Mouse (Mus musculus) brain, adult 2 months (tissue): ENCODE measurements around the gene Sat2.
A peak's percentile ranks its signal among the peaks of the same experiment; 100 is the strongest.

Source experiments
- DNase-seq: peaks from one replicate; pipeline ENCODE4 v3.0.0; 2011; ENCODE audit warnings: low read depth, low spot score

Sat2 gene

DNA sequence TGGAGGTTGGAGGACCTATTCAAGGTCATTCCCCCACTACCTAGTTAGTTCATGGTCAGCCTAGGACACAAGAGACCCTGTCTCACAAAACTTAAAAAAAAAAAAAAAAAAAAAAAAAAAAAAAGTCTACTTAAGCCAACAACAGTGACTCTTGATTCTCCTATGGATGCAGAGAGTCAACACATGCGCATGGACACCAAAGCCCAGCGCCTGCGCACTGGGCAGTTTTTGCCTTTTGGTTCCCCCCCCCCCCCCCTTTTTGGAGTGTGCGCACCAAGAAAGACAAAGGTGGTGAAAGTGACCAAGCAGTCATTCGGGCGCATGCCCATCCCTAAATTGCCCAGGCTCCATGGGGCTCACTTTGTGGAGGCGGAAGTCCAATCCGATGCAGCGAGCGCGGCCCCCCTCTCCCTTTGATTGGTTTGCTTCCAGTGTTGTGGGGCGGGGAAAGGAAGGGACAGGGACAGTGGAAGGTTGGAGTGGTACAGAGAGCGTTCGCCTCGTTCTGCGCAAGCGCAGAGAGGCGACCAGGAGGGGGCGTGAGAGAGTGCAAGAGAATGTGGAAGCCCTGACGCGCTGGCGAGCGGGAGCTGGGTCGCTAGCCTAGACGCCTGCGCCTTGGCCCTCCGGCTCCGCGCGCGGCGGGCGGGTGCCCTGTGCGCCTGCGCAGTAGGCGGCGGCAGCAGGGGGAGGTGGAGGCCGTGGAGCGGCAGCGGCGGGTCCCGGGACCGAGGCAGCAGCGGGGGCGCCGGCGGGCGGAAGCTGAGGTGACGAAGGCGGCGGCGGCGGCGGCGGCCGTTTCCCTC, 10.7 kb downstream of the Sat2 start, which contains the start of gene Fxr2:
Gene Fxr2, plus strand, starts transcription at position 707 of the 806 bp plus-strand sequence.
- peak; percentile 100 for DNase-seq

DNA sequence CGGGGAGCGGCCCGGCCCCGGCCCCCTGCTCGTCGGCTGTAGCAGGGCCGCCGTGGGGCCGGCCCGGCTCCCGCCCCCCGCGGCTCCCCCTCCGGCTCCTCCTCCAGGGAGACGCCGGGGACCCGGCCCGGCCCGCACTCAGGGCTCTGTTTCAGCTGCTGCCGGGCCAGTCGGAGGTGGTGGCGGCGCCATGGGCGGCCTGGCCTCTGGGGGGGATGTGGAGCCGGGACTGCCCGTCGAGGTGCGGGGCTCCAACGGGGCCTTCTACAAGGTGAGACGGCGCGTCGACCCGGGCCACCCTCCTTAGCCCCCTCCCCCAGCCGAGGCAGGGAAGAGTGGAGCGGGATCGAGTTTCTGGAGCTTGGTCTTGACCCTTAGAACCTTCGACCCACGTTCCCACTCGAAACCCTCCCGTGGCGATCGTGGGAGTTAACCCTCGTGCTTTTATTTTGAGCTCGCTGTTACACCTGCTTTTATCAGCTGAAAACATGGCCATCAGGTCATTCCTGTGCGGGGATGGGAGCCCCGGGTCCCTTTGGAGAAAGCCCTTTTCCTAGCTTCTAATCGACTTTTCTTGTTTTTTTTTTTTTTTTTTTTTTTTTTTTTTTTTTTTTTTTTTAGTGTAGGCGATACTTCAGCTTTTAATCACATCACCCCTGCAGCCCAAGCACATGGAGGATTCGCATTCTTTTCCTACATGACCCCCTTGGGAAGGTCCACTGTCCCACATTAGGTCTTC, 11.5 kb downstream of the Sat2 start:
- no peak for DNase-seq

DNA sequence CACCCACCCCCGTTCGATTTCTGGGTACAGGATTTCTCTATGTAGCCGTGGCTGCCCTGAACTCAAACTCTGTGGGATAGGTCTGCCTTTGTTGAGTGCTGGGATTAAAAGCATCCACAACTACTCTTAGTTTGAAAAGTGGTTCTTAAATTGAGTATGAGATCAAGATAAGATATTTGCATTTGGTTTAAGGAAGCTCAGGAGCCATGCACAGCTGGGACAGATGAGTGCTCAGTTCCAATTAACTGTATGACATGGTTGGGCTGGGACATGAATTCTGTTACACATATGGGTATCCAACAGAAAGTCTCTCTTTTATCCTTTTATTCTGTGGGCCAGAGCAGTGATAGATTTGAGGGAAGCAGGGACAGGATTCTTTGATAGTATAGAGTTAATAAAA, 13.6 kb downstream of the Sat2 start:
- DNase-seq, result no peak

DNA sequence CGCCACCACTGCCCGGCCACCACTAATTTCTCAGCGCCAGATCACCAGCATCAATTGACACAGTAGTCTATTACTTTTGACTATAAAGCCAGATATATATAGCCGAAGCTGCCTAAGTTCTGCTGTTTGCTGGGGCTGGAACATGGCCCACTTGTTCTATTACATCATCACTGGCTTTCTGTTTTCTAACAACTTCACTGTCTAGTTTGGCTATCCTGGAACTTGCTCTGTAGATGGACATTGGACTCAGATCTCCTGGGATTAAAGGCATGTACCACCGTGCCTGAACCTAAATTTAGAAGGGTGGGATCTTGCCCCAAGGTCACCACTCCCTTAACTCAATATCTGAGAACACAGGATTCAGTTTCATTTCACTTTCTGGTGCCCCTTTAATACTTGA, 24.0 kb downstream of the Sat2 start:
- DNase-seq, result no peak

DNA sequence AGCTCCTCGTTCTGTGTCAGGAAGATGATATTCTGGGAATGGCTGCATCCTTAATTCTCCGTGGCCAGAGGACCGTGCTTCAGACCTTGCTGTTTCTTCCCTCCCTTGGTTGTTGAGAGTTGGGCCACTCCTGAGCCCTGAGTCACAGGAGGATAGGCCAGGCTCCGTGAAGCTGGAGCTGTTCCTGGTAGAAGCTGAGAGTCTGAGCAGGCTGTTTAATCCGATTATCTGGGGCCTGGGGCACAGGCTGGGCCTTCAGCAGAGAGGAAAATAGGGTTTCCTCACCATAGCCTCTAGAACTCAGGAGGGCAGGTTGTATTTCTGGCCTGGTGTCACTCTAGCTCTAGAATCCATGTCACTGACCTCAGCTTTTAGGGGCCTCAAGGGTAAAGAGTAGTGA, 31.6 kb downstream of the Sat2 start:
- DNase-seq, result no peak

DNA sequence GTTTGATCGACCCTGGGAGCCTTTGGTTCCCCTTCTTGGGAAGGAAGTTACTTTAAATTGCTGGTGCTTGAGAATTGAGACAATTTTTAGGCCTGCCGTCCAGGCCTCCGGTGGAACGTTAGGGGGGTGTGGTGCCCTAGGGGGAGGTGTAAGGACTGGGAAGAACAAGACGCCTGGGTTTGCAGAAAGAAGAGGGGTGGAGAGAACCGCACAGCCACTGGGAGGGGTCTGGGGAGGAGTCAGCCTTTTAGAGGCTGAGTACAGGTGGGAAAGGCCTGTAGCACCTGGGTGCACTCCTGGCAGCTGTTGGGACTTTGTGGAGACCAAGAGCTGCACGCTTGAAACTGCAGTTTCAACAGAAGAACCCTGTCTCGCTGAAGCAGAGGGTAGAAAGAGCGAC, 32.9 kb downstream of the Sat2 start:
- no peak for DNase-seq

DNA sequence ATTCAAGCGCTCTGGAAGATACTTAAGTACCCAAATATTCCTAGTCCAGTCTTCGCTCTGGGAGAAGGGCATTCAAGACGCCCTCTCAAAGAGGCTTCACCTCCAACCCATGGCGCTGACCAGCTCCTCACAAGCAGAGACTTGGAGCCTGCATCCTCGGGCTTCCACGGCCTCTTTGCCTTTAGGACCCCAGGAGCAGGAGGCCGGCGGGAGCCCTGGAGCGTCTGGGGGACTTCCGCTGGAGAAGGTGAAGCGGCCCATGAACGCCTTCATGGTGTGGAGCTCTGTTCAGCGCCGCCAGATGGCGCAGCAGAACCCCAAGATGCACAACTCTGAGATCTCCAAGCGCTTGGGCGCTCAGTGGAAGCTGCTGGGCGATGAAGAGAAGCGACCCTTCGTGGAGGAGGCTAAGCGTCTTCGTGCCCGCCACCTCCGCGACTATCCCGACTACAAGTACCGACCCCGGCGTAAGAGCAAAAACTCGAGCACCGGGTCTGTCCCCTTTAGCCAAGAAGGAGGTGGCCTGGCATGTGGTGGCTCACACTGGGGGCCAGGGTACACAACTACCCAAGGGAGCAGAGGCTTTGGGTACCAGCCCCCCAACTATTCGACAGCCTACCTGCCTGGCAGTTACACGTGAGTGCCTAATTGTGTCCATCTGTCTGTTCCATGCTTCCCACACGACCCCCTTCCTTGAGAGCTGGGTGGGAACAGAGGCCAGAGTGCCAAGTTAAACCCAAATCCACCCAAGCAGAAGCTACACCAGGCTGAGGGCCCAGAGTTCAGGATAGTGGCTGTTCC, 33.6 kb downstream of the Sat2 start, which contains the start of gene Sox15:
Gene Sox15, plus strand, starts transcription at position 51 of the 801 bp plus-strand sequence.
- peak; percentile 88 for DNase-seq

DNA sequence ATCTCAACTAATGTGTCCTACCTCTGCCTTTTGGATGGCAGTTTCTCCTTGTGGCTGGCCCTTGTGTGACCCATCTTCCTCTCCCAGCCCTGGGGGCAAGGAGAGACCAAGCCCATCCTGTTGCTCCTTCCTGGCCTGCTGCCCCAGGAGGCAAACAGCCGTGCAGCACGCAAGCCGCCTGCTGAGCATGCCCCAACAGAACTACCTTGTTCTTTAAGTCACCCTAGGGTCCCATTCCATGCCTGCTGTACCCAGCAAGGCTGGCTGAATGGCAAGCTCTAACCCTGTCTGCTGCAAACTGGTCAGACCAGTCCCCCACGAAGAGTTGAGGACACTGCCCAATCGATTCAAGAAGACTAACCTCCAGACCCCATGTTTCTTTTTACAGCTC, 34.2 kb downstream of the Sat2 start:
- DNase-seq, result no peak

DNA sequence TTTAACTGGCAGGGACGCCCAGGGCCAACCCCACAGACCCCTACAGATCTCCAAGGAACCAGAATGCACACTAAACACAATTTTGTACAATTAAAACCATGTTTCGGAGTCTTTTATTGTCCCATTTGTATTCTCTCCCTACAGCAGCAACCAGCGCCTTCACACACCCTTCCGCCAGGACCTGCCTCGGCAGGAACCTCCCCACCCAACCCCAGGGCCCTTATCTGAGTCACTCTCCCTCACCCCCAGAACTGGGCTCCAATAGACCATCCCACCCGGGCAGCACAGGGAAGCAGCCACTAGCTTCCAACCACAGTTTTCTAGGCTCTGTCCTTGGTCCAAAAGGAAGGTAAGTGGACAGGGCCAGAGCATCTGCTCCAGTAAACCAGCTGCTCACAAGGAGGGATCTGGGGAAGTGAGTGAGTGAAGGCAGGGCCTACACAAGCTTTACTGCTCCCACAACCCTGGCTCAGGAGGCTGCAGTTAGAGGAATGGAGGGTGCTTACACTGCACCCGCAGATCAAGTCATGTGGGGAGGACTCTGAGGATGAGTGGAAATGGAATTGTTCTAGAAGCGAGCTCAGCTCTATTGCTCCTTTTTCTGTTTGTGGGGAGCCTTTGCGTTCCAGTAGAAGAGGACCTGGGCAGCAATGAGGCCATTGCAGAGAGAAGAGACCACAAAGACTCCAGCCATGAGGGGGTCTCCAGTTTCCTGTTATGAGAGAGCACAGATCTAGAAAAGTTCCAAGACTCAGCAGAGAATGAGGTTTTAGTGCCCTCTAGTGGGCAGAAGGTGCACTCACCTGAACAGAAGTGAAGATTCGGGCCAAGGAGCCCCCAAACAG, 35.0 kb downstream of the Sat2 start:
- DNase-seq, result peak; percentile 63

DNA sequence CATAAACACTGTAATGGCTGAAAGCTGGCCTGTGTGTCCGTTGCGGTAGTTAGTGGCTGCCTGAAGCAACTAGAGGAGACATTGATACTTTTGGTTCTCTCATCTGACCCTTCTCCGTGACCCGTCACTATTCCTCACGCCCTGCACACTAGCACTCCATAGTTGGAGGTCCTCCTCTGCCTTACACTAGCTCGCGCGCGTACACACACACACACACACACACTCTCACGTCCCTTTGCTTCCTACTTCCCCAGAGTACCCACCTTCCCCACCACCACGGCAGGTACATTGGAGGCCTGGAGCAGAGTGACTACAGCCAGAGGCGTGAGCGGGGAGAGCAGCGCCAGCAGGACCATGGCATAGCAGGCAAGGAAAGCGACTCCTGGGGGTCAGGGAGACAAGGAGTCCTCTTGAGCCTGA, 35.6 kb downstream of the Sat2 start:
- no peak for DNase-seq

DNA sequence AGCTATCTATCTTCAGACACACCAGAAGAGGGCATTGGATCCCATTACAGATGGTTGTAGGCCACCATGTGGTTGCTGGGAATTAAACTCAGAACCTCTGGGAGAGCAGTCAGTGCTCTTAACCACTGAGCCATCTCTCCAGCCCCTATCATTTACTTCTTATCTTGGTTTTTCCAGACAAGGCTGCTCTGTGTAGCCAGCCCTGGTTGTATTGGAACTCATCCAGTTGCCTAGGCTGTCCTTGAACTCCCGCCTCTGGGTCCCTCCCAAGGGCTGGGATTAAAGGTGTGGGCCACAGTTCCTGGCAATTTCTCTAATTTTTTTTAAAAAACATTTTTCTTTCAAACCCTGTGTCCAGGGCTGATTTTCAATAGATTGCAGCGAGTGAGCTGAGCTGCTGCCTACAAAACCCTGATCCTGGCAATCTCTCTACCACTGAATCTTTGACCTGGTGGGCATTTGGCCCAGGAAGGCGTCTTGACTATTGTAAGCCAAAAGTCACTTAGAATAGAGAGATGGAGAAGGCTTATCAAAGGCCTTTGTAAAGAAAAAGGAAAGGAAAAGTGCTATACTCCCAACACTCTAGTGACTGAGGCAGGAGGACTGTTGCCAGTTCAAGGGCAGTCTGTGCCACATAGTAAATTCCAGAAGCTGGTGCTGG, 39.5 kb downstream of the Sat2 start:
- DNase-seq, result no peak

DNA sequence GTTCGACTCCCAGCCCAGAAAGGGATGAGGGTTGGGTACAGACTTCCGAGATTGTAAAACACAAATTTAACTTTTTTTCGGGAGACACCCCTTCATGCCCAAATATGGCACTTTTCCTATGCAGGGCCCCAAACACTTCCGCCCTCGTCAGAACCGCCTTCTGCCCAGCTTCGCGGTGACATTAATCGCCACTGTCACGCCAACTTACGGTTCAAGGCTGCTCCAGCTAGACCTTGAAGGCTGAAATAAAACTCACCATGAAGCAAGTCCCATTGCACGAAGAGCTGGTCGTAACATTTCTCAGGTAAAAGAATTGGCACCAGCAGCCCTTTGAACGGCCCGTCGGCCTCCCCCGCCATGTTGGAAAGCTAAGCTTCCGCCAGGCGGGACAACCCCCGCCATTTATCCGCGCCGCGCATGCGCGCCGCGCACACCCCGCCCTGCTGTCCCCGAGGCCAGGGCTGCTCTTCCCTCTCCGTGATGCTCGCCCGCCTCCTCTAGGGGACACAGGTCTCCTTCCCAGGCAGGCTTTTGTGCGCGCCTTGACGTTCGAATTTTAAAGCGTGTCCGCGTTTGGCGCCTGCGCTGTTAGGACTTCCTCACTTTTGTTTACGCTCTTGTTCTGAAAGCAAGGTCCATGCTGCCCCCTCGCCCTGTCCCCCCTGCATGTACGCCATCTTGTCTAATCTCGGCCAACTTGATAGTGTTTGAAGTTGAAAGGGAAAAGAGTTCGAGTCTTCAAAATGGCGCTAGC, 40.6 kb downstream of the Sat2 start, which contains the start of gene Mpdu1:
Gene Mpdu1, minus strand, starts transcription at position 430 of the 754 bp plus-strand sequence.
- DNase-seq, result peak; percentile 99

DNA sequence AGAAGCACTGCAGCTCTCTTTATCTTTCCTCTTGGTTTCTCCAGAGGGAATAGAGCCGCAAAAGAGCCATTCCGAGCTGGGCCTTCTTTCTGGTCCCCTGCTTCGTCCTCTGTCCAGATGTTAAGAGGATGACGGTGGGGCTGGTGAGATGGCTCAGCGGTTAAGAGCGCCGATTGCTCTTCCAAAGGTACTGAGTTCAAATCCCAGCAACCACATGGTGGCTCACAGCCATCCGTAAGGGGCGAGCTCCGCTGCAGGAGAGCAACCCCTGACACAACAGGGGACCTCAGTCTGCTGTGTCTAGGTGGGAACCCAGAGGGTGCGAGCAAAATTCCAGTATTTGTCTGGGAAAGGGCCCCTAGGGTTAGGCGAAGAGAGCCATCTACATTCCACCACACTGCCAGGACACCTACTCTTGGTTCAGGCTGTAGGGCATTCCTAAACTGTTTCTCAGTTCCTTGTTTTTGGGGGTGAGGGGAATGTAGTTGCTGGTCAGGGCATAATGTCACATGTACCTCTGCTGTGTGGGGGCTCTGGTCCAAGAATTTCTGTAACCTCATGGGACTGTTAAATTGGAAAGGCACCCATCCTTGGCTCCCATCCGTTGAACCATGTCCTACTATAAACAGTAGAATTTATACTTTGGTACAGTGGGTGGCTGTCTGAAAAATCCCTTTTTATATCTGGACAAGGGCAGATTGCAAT, 41.3 kb downstream of the Sat2 start:
- no peak for DNase-seq

DNA sequence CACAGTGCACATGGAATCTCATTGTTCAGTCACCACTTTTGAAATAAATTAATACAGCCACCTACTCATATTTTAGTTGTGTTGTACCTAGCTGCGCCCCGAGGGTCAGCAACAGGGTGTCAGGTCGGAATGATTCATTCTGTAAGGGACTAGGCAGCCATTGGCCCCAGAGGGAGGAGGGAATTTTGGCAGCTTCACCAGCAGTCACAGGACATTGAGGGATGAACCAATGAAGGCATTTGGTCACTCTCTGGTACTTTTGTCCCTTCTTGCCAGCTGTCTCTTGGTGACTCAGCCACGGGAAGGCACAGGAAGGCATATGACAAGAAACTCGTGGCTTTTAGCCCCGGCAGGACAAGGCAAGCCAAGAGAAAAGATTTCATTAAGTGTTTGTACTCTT, 42.0 kb downstream of the Sat2 start:
- DNase-seq, result peak; percentile 42

DNA sequence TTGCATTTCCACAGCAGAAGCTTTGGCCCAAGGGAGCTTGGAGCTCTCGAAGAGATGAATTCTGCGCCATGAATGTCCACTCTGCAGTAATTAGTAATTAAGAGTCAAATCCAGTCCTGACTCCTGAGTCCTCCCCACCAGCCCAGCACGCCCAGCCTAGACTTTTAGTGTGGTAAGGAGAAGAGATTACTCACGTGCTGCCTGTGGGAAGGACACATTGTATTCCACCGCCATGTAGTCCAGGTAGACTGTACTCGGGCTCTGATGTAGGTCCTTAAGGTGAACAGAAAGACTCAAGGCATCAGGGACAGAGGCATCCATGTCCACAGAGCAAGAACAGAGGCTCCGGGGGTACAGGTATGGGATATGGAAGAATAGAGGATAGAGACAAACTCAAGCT, 43.0 kb downstream of the Sat2 start:
- no peak for DNase-seq

DNA sequence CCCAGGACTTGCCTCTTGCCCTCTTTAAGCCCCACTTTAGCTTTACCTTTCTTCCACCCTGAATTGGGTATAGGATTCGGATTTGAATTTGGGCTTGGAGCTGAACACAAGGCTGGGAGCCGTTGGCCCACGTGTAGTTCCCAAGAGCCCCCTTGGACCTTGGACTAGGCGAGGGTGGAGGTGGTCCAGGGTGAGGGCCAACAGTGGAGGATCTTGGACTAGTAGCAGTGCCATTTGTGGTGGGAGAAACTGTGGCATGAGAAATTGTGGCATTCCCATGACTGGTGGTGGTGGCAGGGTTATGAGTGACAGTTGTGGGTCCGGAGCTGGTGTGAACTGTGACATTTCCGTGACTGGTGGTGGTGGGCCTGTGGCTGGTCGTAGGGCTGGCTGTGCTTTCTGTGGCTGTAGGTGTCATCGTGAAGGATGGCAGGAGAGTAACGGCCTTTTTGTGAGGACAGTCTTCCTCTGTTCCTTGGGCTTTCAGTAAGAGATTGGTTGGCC, 43.7 kb downstream of the Sat2 start:
- DNase-seq, result no peak

DNA sequence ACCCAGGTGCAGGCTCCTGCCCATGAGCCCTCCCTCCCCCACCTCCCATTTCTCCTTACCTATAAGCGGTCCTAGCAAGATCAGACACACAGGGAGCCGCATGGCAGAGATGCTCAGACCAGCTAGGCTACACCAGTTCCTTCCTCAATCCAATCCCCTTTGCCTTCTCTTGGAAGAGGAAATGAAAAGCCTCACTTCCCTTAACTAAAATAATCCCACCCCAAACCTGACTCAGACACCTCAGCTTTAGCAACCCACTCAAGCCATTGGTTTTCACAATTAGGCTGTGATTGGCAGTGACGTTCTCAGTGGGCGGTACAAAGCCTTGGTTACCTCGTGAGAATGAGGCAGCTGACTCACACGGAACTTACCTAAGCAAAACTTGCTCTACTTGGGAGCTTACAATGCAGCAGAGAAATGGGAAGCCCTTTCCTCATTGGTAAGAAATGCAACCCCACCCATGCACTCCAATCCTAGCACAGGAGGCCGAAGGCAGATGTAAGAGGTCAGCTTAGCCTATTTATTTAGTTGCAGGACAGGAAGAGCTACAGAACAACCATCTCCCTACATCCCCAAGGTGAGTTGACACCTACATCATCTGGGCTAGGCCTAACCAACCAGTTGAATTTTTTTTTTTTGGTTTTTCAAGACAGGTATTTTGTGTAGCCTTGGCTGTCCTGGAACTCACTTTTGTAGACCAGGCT, 44.3 kb downstream of the Sat2 start, which contains the start of gene Cd68:
Gene Cd68, minus strand, starts transcription at position 193 of the 704 bp plus-strand sequence.
- DNase-seq, result peak; percentile 91

DNA sequence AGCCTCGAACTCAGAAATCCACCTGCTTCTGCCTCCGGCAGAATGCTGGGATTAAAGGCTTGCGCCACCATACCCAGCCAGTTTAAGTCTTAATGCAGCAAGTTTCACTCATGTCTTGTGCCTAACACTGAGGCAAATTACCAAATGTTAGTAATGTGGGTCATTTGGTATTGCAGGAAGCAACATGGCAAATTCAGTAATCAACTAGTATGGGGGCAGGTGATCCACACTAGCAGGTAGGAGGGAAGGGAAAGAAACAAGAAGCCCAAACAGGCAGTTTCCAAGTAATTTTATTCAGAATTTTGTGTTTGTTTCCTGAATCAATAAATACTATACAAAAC, 44.8 kb downstream of the Sat2 start:
- DNase-seq, result no peak
